Mouse (Mus musculus) kidney, postnatal 14 days (tissue): ENCODE results near the gene Lrfn4.

Source experiments
- DNase-seq: peaks from one replicate; pipeline ENCODE4 v3.0.0; 2022; ENCODE audit warnings: mixed read lengths

Gene Lrfn4

GRCm38 (mm10) chr19:4568832-4569231, 46.6 kb downstream of the Lrfn4 start:
- DNase-seq: no peak

DNA sequence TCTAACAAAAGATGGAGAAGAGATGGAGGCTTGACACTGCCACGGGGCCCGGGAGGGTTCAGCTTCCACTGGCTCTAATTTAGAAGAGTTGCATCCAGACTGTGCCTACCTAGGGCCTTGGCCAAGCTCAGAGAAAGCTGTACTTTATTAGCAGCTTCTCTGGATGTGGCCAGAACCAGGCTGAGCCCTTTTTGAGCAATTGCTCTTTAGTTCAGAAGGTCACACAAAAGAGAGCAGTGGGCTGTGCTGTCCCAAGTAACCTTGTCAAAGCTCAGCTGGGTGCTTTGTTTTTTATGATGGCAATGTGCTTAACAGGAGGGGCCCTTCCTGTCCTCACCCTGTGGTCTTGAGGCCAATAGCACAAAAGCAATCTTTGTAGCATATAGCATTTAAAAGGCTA, 47.8 kb downstream of the Lrfn4 start:
- DNase-seq: no peak

DNA sequence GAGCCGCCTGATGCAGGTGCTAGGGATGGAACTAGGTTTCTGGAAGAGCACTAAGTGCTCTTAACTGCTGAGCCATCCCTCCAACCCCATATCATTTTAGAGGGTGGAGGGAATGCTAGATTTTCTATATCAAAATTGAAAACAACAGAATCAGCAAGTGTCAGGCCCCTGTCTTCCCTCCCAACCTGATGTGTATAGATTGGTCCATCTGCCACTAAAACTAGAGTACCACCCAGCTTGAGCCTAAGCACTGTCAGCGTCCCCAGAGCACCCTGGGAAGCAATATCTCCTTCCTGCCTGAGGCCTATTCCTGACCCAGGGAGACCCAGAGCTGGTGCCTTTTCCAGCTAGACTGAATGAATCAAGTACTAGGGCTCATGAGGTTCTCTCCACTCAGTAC, 48.6 kb downstream of the Lrfn4 start:
- no peak for DNase-seq

GRCm38 (mm10) chr19:4565678-4566077, 49.8 kb downstream of the Lrfn4 start:
- DNase-seq: no peak
